Mouse (Mus musculus) kidney, adult 8-10 months (tissue): ENCODE results near the gene Polr2l.
A peak's percentile ranks its signal among the peaks of the same experiment; 100 is the strongest.

Source experiments
- DNase-seq, 2 experiments: peaks; one replicate each; pipeline ENCODE4 v3.0.0; 2022

Gene Polr2l

GRCm38 (mm10) chr7:141467230-141468030 lies 7.5 kb downstream of the Polr2l start, which contains the start of gene Cd151:
Cd151 (plus strand) TSS chr7:141467392.
- DNase-seq: peak; percentile 93

- DNase-seq: no peak
Observed at GRCm38 (mm10) chr7:141466607-141467148, 8.3 kb downstream of the Polr2l start.

DNA sequence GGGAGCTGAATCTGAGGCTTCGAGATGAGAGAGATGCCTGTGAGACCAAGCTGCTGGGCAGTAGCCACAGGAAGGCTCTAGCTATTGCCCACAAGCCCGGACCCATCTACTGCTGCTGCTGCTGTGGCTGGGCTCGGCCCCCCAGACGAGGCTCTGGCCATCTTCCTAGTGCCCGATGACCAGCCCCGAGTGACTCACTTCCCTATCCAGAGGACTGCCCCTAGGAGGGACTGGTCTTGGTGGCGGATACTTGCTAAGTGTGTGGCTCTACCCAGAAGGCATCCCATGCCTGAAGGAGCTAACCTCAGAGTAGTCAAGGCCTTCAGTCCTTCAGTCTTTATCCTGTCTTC lies 8.9 kb downstream of the Polr2l start:
- DNase-seq: no peak

GRCm38 (mm10) chr7:141465388-141466044 lies 9.4 kb downstream of the Polr2l start:
- no peak for DNase-seq

- DNase-seq: no peak
Observed at GRCm38 (mm10) chr7:141464603-141465201, 10.2 kb downstream of the Polr2l start.

DNA sequence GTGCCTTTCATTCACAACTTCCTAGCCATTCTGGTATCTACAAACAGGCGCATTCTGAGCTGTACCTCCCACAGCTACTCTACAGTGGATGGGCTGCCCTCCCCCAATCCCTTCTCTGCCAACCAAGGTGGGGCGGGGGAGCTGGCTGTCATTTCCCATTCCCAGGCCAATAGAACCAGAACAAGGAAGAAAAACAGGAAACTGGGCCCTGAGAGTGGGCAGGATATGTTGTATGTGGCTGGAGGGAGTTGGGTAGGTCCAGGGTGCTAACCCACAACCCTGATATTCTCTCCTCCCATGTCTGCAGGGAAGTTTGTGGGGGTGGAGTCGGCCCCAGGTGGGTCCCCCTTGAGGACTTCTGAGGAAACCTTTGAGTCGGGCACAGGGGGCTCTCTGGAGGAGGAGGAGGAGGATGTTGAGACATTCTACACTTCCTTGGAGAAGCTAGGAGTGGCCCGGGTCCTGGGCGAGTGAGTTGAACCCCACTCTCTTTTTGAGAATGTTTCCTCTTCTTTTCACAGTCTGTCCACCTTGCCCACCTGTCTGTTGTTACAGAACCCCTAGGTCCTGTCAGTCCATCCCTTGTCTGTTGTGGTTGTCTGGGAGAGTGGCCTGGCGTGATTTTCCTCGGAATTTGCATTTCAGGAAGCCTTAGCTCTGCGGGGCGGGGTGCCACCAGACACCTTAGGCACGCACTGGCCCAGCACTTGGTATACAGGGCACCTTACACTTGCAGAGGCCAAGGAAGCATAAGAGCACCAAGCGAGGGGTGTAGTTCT lies 10.9 kb downstream of the Polr2l start:
- peak in 1 of 2 experiments; percentile 69 for DNase-seq

DNA sequence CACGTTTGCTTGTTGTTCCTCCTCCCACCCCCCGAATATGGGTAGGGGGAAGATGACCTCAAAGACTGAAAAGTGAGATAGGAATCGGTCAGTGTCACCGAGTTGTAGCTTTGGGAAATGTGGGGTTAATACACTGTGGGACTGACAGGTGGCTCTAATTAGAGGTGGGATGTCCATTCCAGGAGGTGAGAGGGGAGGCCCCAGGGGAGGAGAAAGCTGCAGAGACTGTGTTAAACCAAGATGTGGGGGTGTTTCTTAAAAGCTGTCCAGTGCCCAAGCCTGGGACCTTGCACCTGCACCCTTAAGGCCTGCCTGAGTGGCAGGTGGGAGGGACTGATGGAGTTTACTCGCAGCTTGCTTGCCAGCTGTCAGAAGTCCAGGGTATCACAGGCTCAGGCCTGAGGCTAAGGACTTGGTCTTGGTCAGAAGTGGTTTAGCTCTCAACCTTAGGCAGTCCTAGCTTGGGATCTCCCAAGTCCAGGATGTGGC lies 12.6 kb downstream of the Polr2l start:
- DNase-seq: peak; percentile 75 to 78

DNA sequence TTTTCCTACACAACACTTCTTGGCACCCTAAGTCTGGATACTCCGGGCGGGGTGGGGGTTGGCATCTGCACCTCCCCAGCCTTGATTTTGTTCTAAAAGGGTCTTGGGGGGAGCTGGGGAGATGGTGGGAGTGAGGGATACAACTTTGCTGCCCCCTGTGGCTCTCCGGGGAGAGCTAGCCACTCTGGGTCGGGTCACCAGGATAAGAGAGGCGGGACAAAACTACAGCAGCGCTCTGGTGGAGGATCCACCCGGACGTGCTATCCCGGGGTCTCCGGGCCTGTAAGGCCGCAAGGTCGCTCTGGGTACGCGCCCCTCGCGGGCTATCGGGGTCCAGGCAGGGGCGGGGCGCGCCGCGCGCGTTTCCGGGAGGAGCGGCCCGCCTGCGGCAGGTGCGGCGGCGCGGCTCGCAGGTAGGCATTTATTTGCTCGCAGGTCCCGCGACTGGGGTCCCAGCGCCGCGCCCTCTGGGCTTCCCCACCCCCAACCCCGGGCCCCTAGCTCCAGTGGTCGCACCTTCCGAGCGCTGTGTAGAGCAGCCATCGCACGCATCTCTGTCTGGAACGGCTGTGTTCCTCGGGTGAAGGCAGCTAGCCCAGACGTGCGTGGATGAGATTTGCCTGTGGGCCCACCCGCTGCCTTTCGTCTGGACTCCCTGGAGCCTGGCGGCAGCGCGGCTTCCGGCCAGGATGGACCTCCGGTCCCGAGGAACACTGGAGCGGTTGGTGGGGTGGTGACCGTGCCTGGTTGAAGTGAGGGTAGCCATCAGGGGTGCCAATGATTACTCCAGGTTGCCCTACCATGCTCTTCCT lies 13.2 kb downstream of the Polr2l start:
- DNase-seq: peak in 1 of 2 experiments; percentile 16

- DNase-seq: no peak
Observed at GRCm38 (mm10) chr7:141460391-141461113, 14.4 kb downstream of the Polr2l start, which contains the start of gene Cracr2b. Cracr2b (plus strand) TSS chr7:141461094.

DNA sequence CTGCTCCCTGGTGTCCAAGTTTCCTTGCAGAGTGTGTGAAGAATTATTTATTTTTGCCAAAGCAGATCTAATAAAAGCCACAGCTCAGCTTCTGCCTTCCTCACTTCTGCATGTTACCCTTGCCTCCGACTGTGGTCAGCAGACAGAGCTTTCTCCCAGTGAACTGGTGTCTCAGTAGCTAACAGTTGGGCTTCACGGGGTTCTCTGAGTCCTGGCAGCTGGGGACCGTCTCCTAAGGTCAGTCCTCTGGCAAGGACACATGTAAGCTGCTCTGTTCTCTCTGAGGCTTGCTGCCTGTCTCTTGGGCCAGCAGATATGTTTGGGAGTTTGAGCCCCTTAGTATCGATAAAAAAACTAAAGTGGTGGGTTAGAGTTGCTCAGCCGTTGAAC lies 14.9 kb downstream of the Polr2l start:
- no peak for DNase-seq

- DNase-seq: no peak
Observed at GRCm38 (mm10) chr7:141459301-141459711, 15.6 kb downstream of the Polr2l start.

GRCm38 (mm10) chr7:141458661-141459060 lies 16.3 kb downstream of the Polr2l start:
- DNase-seq: no peak

DNA sequence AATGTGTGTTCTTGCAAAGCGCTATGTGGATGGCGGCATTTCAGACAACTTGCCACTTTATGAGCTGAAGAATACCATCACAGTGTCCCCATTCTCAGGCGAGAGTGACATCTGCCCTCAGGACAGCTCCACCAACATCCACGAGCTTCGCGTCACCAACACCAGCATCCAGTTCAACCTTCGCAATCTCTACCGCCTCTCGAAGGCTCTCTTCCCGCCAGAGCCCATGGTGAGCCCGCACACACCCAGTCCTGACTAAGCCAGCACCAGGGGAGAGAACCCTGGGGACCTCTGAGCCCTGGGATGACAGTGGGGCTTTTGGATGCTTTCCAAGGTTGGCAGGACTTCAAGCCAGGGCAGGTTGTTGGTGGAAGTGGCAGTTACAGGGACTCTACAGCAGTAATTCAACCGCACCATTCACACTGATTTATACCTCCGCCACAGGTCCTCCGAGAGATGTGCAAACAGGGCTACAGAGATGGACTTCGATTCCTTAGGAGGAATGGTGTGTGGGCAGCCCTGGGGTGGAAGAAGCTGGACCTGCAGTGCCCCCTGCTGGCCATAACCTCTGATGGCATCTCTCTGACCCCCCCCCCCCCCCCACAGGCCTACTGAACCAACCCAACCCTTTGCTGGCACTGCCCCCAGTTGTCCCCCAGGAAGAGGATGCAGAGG lies 16.8 kb downstream of the Polr2l start:
- peak in 1 of 2 experiments; percentile 70 for DNase-seq

DNA sequence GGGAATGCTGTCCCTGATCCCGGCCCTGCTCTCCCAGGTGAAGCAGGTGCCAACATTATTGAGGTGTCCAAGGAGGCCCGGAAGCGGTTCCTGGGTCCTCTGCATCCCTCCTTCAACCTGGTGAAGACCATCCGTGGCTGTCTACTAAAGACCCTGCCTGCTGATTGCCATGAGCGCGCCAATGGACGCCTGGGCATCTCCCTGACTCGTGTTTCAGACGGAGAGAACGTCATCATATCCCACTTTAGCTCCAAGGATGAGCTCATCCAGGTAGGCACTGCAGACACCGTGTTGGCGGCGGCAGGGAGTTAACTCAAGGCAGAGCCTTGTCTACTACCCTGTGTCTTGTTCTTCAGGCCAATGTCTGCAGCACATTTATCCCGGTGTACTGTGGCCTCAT lies 17.7 kb downstream of the Polr2l start:
- no peak for DNase-seq

GRCm38 (mm10) chr7:141456739-141457138 lies 18.2 kb downstream of the Polr2l start:
- DNase-seq: no peak

DNA sequence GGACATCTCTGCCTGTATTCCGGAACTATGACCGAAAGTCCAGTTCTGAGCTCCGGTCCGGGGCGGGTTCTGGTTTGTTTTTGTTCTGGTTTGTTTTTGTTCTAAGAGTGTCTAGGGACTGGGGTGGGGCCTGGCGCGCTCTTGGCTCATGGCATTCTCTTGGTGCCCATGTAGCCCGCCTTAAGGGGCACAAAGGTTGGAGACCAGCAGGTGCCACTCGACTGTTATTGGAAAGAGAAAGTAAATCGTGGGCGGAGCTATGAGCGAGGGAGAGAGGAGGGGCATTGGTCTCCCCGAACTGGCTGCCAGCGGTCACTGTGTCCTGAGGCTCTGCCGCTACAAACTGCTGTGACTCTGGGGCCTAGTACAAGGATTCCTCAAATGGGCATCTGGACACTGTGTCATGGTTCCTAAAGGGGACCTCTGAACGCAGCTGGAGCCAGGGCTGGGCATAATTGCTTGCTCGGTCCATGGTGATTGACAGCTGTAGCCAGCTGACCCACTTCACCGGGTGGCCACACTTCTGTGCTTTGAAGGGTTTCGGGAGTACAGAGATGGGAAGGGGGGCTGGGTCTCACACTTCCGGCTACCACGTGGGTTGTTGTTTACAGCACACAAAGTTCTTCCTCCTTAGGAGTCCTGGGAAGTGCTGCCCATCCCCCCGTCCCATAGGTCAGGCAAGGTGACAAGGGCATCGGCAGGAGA lies 19.2 kb downstream of the Polr2l start:
- peak; percentile 90 to 92 for DNase-seq

- DNase-seq: peak; percentile 94 to 97
Observed at GRCm38 (mm10) chr7:141454967-141455551, 19.9 kb downstream of the Polr2l start, which contains the start of gene Pnpla2. Pnpla2 (plus strand) TSS chr7:141455198.

DNA sequence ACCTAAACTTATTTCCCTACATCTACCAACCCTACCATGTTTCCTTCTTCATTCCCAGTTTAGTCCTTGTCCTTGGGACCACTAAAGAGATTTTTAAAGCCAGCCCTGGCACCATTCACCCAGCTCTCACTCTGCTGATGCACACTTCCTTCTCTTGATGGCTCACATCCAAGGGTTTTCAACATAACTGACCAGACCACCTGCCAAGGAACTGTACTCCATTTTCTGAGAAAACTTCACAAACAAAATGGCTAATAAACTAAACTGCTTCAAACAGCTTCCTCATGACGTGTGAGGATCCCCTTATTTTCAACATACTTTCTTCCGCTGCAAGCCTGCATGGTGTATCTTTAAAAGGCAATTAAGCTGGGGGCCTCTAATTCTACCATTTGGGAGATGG lies 21.3 kb downstream of the Polr2l start:
- no peak for DNase-seq

DNA sequence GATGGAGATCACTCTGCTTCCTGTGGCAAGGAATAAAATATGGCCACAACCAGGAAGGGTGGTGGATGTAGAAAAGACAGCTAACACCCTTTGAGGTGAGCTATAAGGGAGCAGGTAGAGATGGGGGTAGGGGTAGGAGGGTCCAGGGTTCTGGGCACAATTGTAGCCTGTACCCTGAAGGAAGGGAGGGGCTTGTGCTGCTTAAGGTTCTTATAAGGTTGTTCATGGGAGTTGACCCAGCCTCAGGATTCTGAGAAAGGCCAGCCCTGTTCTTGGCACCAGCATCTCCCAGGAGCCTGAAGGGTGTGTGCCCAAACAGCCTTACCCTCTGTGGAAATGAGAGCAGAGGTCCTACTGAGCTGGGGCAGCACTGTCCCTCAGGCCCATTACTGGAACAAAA lies 23.0 kb downstream of the Polr2l start:
- no peak for DNase-seq
